Mouse (Mus musculus) left cerebral cortex, adult 18-20 months (tissue): ENCODE measurements around the gene Map1b. TPM values are rescaled to one million over a fixed set of nuclear protein-coding genes. Genes with fewer than 3 reads are reported as not detected.

ENCODE experiments used
- DNase-seq, 2 experiments: peaks; one replicate each; pipeline ENCODE4 v3.0.0; 2021 to 2022; ENCODE audit warnings: low spot score in 2 of 2, mixed read lengths in 1 of 2
- total RNA-seq, 2 experiments: library from RNA; stranded (reverse); gene quantifications; 2 replicates each; pipeline ENCODE4 v1.2.3; 2021

The Map1b gene
- total RNA-seq, 2 experiments from 2014 or later, result 597 to 612 TPM

DNA sequence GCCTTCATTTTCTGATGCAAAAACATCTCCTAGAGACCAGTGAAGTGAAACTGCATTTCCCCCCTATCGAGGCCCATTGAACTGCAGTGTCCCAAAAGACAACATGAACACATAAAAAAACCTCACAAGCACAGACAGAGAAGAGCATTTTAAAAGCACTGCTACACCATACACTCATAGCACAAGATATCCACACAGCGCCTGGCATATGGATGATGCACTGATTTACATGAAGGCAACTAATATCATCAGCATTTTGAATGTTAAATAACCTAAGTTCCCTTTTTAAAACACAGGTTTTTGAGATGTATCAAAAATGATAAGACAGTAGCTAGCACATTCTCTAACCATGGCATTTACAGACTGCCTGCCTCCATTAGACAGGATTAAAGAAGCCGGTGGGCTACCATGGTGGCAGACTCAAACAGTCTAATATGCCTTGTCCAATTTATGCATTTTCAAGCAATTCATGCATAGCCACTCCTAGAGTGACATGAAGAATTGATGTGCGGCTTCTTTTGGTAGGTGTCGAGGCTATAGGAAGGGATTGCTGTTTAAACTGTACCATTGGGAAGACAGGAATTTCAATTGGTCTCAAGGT lies 22.9 kb downstream of the Map1b start:
- no peak for DNase-seq

DNA sequence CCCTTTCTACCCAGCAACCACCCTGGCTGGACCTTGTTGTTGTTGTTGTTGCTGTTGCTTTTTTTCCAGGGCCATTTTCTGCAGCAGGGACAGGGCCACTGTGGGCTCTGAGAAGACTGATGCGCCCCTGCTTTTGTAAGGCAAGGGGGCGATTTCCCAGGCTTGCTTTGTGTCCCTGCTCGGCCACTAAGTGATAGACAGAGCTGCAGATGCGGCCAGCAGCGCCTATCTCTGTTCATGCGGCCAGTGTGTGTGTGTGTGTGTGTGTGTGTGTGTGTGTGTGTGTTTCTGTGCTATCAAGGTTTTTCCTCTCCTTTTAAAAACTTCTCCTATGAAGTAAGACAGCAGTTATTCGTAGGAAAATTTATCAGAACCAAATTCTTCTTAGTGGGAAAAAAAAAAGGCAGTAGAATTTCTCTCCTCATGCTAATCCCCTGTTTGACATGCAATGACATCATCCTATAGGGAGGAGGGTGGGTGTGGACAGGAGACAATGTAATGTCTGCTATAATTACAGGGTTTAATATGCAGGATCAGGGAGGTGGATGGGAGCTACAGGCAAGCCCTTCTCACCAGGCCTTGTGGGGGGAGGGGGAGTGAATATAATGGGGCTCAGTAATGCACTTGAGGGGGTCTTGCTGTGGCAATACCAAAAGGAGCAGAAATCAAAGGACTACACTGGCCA lies 23.6 kb downstream of the Map1b start:
- DNase-seq, result no peak

DNA sequence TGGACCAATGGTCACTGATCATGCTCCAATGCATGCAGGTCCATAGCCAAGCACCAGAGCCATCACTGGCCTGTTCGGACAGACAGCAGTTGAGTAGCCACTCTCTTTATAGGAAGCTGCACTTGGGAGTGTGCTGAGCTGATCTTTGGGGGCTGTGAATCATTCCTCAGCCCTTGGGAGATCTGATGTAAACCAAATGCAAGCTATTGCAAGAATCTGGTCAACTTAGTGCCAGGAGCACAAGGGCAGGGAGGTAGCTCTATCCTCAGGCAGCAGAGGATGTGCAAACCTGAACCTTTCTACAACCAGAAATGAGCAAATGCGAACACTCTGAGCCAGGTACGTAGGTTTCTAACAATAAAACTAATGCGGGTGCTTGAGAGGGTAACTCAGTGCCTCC lies 26.3 kb downstream of the Map1b start:
- DNase-seq, result no peak

DNA sequence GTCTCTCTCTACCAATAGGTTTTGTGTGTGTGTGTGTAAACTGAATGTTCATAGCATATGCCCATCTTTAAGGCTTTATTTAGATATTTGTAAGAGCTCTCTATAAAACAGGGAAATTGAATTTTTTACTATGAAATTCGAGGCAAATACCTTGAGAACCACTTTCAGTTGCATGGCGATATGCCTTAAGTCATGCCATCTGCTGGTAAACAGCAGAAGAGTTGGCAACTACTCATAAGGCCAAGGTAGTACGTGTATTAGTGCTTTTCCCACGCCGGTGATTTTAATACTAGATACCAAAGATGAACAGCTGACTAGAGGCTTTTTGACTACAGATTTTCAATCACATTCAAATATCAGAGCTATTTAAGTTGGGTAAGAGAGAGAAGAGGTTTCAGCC lies 27.2 kb downstream of the Map1b start:
- DNase-seq, result no peak

DNA sequence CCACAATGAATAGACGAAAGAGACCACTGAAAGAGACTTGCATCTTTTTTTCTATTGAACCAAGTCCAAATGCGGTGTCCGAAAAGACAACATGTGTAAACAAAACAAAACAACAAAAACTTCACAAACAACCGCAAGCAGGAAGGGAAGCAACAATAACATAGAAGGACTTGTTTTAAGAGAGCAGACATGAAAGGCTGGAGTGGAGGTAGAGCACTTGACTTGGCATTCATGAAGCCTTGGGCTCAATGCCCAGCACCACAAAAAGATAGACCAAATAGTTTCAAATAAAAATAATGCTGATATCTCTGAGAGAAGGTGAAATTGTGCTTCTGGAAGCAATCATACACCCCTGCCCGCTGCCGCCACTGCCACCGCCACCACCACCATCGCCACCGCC lies 30.5 kb downstream of the Map1b start:
- DNase-seq, result no peak

DNA sequence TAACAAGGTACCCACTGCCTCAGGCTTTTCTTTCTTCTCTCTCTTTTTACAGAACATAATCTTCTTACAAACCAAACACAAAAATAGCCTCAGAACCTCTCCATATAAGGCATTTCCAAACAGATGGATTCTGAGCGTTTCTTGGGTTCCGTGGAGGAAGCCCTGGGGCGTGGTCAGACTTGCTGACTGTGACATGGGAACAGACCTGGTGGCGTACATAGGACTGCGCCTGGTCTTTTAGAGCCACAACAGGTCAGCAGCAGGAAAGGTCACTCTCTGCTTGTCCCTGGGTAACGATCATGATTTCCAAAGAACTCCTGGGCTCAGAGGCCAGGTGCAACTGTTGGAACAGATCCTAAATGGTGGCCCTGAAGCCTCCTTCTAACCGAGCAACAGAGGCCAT lies 31.0 kb downstream of the Map1b start:
- DNase-seq, result peak in 1 of 2 experiments; percentile 47

DNA sequence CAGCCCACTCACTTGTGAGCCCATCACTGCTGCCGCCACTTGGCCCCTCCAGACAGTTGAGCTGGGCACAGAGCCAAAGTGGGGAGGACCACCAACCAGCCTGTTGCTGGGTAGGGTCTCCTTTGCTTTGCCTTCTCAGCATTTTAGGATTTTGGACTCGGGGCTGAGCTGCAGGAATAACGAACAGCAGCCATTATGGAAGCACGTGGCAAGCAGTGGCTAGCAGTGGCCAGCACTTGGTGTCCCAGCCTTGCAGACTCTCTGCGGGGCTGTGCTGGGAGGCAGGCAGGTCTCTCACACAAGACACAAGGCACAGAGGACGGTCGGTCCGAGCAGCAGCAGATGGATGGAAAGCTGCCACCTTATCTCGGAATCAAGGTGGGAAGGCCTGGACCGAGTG lies 31.4 kb downstream of the Map1b start:
- DNase-seq, result no peak

DNA sequence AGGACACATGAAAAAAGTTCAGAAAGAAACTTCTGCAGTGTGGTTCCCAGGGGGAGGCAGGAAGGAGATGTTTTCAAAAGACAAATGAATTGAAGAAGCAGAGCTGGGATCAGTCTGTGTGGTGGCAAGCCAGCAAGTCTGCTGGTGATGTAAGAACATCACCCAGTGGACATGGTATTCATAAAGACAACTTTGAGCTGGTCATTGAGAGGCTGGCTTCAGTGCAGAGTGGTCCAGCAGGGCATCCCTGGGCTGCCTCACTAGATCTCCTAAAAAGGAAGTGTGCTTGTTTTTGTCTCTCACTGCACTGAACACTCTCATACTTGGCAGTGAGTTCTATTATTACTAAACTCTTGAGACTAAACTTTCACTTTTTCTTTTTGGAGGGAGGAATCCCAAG lies 32.9 kb downstream of the Map1b start:
- DNase-seq, result no peak

DNA sequence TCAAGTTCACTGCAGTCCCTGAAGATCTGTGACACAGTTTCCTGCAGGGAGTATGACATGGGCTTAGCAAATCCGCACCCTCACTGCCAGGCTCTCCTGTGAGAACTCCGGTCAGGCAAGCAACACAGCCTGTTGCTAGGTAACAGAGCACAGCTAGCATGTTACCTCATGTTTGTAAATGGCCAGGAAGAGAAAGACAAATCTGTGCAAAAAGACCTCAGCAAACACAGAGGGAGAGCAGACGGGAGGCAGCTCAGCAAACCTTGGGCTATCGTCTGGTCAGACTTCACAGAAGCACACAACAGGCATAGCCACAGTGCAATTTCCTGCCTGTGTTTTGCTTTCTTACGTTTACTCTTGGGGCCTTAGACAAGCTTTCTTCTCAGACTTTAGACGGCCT lies 40.9 kb downstream of the Map1b start:
- no peak for DNase-seq

DNA sequence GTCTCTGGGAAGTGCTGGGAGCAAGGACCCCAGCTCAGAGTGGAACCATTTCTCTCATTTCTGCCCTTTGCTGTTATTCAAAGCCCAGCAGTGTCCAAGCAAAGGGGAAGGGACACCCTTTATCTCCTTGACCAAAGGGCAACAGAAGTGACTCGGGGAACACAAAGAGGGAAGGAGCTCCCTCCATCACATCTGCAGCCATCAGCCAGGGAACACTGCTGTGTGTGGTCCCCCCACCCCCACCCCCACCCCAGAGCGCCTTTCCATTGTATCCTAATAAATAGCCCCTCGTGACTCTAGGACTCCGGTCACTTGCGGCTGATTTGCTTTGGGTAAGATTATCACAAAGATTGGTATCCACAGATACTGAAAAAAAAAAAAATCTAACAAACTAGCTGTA lies 41.3 kb downstream of the Map1b start:
- DNase-seq, result no peak

DNA sequence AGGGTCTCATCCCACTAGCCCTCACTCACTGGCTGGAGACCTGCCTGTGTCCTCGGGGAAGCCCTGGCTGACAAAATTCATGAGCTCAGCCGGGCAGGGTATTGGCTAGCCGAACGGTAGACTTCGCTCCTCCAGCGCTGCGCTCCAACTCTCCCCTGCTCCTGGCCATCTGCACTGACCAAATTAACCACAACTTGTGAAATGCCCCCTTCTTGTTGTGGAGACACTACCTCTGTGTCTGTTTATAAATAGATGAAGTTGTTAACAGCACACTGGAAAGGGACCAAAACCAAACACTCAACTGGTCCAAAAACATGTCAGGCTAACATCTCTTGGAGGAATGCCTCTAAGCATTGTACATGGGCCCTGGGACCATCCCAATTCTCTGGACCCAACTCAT lies 42.2 kb downstream of the Map1b start:
- no peak for DNase-seq

DNA sequence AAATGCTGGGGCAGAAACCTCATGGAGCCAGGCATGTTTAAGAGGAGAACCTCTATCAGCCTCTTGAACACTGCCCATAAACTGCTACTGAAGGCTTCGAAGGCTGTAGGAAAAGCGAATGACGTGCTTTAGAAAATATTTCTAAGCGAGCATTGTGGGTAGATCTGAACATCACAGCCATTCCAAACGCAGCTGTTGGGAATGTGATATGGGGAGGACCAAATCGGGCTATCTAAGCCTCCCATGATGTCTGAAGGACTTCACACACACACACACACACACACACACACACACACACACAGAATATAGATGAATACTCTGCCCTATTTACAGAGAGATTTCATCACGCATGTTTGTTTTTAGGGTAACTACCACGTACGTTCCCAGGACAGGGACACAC lies 44.3 kb downstream of the Map1b start:
- no peak for DNase-seq

DNA sequence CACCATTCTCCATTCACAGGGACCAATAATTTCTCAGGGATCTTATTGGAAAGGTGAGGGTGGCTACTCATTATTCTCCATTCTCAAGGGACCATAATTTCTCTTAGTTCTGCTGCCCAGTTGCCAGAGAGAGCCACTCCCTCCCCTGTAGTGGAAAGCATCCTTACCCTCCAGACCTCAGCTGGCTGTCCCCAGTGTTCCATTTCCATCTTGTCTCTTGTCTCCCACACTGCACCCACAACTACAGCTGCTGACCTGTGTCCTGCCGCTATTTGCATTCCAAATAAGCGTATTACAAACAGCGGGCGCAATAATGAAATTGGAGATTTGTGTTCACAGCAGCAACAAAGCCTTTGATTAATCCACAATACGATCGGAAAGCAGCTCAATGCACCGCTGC lies 46.3 kb downstream of the Map1b start:
- no peak for DNase-seq

DNA sequence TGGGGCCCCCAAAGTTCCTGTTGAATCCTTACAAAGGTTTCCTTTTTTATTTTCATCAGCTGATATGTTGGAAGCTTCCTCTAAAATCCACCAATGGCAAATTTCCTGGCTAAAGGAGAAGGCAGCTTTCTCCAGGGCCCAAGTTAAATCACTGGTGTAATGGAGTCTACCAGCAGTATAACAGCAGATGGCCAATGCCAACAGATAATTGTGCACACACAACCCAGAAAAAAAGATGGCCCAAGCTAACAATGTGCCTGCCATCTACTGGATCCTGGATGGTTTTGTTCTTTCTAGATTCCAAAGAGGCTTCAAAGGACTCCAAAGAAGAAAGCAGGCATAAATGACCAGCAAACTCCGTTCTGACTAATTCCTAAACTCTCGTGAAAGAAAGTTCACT lies 48.1 kb downstream of the Map1b start:
- no peak for DNase-seq

DNA sequence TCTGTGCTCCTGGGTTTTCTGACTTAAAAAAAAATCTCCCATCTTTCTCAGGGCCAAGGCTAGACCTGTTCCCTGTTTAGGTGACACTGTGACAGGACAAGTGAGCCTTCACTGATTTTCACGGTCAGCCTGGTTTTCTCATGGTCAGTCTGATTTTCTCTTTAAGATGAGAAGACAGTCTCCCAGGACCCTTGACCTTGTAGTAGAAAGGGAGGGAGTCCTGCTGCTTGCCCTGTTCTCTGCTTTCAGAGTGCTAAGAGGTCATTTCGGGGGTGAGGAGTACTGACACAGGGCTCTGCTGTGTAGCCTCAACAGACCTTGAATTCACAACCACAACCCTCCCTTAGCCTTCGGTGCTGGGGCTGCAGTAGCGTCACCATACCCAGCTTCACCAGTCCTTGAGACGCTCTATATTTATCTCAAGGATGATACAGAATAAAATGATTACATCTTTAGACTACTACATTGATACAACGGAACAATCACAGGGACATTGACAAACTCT lies 49.5 kb downstream of the Map1b start:
- DNase-seq, result no peak

DNA sequence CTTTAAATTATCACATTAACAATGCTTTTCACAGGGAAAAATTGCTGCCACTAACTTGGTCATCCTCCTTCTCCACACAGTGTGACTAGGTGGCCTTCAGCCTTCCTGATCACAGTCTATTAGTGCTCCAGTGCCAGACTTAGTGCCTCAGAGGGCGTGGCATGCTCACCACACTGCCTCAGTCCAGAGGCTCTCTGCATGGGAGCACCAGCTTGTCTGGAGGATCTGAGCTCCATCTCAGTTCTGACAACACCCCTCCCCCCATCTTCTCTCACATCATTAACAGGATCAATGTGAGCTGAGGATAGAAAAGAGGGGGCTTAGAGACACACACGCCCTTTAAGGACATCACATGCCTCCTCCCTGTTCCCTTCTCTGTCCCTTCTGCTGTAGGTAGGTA lies 50.3 kb downstream of the Map1b start:
- no peak for DNase-seq

DNA sequence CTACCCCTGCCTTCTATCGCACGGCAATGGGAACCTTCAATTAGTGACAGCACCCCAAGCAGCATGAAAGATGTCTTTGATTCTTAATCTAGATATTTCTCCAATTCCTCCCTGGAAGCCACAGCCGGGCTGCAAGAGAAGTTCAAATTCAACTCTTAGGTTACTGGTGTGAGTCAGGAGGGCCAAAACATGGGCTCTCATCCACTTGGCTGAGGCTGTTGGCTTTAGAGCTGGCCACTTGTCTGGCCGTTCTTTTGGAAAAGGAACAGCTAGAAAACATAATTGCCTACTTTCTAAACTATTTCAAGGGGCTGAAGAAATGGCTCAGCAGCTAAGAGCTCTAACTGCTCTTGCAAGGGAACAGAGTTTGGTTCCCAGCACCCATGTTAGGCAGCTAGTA lies 51.8 kb downstream of the Map1b start:
- DNase-seq, result no peak

DNA sequence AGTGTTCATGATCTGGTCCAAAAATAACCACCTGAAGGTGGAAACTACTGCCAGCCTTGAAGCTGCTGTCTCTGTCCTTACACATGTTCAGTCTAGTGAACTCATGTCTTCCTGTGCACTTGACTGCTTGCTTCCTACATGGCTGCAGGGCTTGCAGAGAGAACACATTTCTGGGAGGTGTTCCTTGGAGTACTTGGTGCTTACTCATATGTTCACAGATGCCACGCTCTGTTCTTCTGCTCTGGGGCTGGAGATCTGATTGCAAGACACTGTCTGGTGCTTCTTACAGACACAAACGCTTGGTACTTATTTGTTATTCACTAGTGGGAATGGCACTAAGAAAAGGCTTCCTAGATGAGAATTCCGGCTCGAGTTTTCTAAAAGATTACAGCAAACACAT lies 54.5 kb downstream of the Map1b start:
- DNase-seq, result no peak

DNA sequence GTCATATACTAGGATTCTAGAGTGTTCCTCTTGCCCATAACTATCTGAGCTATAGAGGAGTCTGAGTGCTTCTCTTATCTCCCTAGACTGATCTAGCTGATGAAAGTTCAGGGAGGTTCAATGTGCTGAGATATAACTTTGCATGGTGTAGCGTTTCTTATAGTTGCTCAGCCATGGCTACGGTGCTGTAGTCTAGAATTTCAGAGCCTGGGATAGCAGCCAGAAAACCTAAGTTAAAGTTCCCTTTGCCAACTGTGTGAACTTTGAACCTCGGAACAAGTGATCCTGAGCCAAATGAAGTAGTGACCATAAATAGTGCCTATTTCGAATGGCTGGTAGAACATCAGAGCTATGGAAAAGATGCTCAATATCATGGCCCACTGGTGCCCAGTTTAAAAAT lies 56.7 kb downstream of the Map1b start:
- no peak for DNase-seq

DNA sequence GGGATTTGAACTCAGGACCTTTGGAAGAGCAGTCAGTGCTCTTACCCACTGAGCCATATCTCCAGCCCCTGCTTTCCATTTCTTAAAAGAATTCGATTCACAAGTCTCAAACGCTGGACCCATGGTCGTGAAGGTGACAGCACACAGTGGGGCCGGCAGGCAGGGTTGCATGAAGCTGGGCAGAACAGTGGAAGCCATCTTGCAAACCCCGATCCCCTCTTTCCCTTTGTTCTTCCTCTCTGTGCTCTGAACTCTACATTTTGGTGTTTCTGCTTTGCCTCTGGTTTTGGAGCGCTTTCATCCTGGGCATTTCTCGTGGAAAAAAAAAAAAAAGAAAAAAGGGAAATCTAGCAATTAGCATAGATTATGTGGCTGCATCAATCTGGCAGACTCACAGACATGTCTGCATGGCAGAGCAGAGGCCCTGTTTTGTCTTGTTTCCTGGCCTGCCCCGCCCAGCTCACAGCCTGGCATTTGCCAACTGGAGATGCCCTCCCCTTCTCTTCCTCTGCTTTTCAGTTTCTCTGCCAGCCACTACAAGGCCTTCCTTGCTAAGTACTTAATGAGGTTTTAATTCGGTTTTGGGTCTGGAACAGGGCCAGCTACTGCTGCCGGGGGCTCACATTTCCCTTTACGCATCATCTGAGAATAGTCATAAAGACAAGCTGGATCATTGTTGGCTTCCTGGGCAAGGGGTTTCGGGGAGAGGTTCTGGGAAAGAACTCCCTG lies 57.5 kb downstream of the Map1b start:
- DNase-seq, result no peak

DNA sequence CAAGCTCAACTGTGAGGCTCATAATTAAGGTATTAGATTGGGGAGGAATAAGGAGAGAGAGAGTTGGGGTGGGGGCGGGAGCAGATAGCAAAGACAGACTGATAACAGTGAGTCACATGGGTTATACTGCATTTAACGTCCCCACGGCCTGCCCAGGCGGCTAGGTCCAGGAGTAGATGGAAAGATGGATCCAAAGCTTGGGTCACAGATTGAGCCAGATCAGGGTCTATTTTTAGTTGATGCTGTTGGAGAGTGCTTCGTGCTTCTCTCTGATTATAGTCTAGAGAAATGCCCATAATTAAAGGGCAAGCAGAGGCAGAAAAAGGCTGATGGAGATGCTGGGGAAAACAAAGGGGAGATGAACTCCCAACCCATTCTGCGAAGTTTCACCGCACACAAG lies 61.4 kb downstream of the Map1b start:
- DNase-seq, result no peak

DNA sequence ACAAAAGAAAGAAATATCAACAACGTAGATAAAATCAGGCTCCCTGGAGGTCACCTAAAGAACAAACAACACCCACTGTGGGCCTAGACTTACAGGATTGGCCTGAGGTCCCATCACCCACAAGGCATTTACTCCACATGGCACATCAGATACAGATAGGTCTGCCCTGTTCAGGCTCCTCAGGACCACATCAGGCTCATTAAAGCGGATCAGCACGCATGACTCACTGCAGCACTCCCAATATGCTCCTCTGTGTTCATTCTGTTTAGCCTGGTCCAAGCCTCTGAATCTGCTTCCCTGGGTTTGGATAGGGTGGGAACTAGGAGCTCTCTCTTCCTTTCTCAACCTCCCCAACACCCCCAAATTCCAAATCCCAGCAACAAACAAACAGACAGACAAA lies 63.9 kb downstream of the Map1b start:
- DNase-seq, result no peak

DNA sequence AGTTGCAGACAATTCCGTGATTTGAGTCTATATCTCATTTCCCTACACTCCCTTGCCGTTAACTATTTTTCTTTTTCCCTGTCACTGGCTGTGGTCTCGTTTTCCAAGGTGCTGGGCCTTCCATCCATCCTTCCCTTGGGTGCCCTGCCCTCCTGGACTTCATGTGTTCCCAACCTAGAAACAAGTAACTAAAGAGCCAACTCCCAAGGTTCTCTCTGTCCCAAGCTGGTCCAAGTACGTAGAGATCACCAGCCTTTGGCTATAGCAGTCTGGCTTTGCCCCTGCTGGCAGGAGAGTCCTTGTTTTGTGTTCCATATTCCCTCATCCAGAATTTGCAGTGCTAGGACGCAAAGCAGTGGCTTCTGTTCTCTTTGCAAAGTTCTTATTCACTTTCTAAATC lies 65.1 kb downstream of the Map1b start:
- no peak for DNase-seq
